Mouse (Mus musculus) heart, embryonic 11.5 days (tissue): ENCODE measurements around the gene Git1. TPM values are rescaled to one million over a fixed set of nuclear protein-coding genes. Genes with fewer than 3 reads are reported as not detected.

Experiments used
- ATAC-seq: fragments of 200-750 bp; cut with Nextera tagmentation; replicated peaks from 2 replicates; pipeline ENCODE4 v1.8.0; 2017; ENCODE audit warnings: moderate library complexity; ENCODE audit not compliant: insufficient number of reproducible peaks, low FRiP score, low TSS enrichment
- H3K27ac ChIP-seq: fragments of 300-500 bp; sonication (generic); 2 replicates; pipeline ENCODE4 v1.5.1; 2014; ENCODE audit warnings: mild to moderate bottlenecking, low read depth, low read length
- H3K27me3 ChIP-seq: fragments of 300-500 bp; sonication (generic); 2 replicates; pipeline ENCODE4 v1.6.1; 2014; ENCODE audit warnings: mild to moderate bottlenecking, low read length, mixed read lengths; ENCODE audit not compliant: control insufficient read depth, insufficient read depth
- H3K36me3 ChIP-seq: fragments of 300-500 bp; sonication (generic); 2 replicates; pipeline ENCODE4 v1.6.1; 2014; ENCODE audit warnings: mild to moderate bottlenecking, low read length, moderate library complexity, mixed read lengths; ENCODE audit not compliant: control insufficient read depth, insufficient read depth
- H3K4me1 ChIP-seq: fragments of 300-500 bp; sonication (generic); 2 replicates; pipeline ENCODE4 v1.6.1; 2014; ENCODE audit warnings: low read length; ENCODE audit not compliant: control insufficient read depth, insufficient read depth
- H3K4me2 ChIP-seq: fragments of 300-500 bp; sonication (generic); 2 replicates; pipeline ENCODE4 v1.6.1; 2014; ENCODE audit warnings: mild to moderate bottlenecking, moderate library complexity
- H3K4me3 ChIP-seq: fragments of 300-500 bp; sonication (generic); 2 replicates; pipeline ENCODE4 v1.5.1; 2014; ENCODE audit warnings: low read depth, low read length
- H3K9ac ChIP-seq: fragments of 300-500 bp; sonication (generic); 2 replicates; pipeline ENCODE4 v1.6.1; 2014; ENCODE audit warnings: mild to moderate bottlenecking, low read depth, low read length, moderate library complexity
- H3K9me3 ChIP-seq: fragments of 300-500 bp; sonication (generic); replicated peaks from 2 replicates; pipeline ENCODE4 v1.6.1; 2016; ENCODE audit warnings: low read length; ENCODE audit not compliant: control insufficient read depth
- WGBS: fragments of 180-500 bp; shearing (Covaris S2); extraction: QIAGEN DNeasy Blood & Tissue Kit; methylation state at CpG from one replicate; pipeline ENCODE4 v1.1.7; 2014; ENCODE audit not compliant: insufficient replicate concordance; 5-methylcytosine and 5-hydroxymethylcytosine counted together
- polyA plus RNA-seq: library from polyadenylated mRNA; unstranded; fragments of >200 nt; fragmentation: Nextera tagmentation; extraction: Ambion mirVana; gene quantifications from 2 replicates; pipeline ENCODE4 v1.2.1, GENCODE M21; 2014

The Git1 gene
- 13.3 and 15.1 TPM in 2 replicates for polyA plus RNA-seq

GRCm38 (mm10) chr11:77493512-77494343 is at the start of gene Git1:
Gene Git1 (plus strand): TSS chr11:77493562.
- Histone ChIP-seq H3K4me1 (peaks cover 62% of the 10 kb centered on the region), H3K9ac (peak within 1 kb of the TSS; percentile 89), H3K27me3 (peaks cover 2% of the 10 kb centered on the region; the same call in 1 of the 2 replicates), H3K4me3 (peak within 1 kb of the TSS; percentile 97), H3K9me3 (no peaks in the 10 kb centered on the region), H3K27ac (peak within 1 kb of the TSS; percentile 76), H3K36me3 (no peaks in the 10 kb centered on the region), H3K4me2 (peak within 1 kb of the TSS; percentile 85)
- no peak for ATAC-seq
- WGBS: 2% methylated on average over 54 of the region's 74 CpGs

- Histone ChIP-seq H3K36me3 (peaks cover 13% of the 10 kb centered on the region), H3K9ac (no peak overlapping the region), H3K4me3 (no peak overlapping the region), H3K9me3 (no peaks in the 10 kb centered on the region), H3K4me2 (no peak overlapping the region), H3K27me3 (no peaks in the 10 kb centered on the region), H3K4me1 (peaks cover 5% of the 10 kb centered on the region; the same call in 1 of the 2 replicates), H3K27ac (no peak overlapping the region)
- ATAC-seq: no peak
- 68% methylated on average over 2 of the region's 2 CpGs for WGBS
Measured at GRCm38 (mm10) chr11:77444939-77445338, 48.4 kb upstream of the Git1 start.

DNA sequence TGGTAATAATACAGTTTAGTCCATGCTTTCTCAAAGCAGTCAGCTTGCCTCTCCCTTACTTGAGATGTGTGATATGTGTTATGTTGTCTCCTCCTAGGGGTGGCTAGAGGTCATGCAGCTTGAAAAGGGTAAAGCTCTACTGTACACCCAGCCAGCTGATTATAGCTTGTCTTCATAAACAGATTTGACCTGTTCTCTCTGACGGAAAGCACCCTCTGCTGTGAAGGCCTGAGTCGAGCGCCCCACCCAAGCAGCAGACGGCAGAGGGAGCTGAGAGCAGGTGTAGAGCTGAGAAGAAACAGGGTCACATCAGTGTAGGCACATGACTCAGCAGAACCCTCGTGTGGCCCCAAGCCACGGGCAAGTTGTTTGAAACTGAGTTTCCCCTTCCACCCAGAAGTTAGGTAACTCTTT is 46.7 kb upstream of the Git1 start:
- Histone ChIP-seq H3K4me3 (no peak overlapping the region), H3K4me1 (peaks cover 5% of the 10 kb centered on the region; the same call in 1 of the 2 replicates), H3K4me2 (no peak overlapping the region), H3K36me3 (peaks cover 17% of the 10 kb centered on the region), H3K27me3 (no peaks in the 10 kb centered on the region), H3K27ac (no peak overlapping the region), H3K9ac (no peak overlapping the region), H3K9me3 (no peaks in the 10 kb centered on the region)
- ATAC-seq: no peak; the same call in 1 of the 2 replicates
- 28% methylated on average over 6 of the region's 6 CpGs for WGBS

GRCm38 (mm10) chr11:77449224-77449623 is 44.1 kb upstream of the Git1 start:
- no peaks in the 10 kb centered on the region for H3K27me3 ChIP-seq
- no peak overlapping the region for H3K9ac ChIP-seq
- no peak overlapping the region for H3K27ac ChIP-seq
- H3K4me3 ChIP-seq: no peak overlapping the region
- peaks cover 13% of the 10 kb centered on the region; the same call in 1 of the 2 replicates for H3K36me3 ChIP-seq
- H3K4me1 ChIP-seq: no peaks in the 10 kb centered on the region; the same call in 1 of the 2 replicates
- ATAC-seq: no peak
- H3K9me3 ChIP-seq: no peaks in the 10 kb centered on the region
- H3K4me2 ChIP-seq: no peak overlapping the region
- WGBS: 74% methylated on average over 7 of the region's 7 CpGs

GRCm38 (mm10) chr11:77451670-77452069 is 41.7 kb upstream of the Git1 start:
- Histone ChIP-seq H3K9me3 (no peaks in the 10 kb centered on the region), H3K27me3 (no peaks in the 10 kb centered on the region), H3K4me1 (no peaks in the 10 kb centered on the region), H3K4me2 (no peak overlapping the region), H3K27ac (no peak overlapping the region), H3K9ac (no peak overlapping the region), H3K36me3 (peaks cover 16% of the 10 kb centered on the region), H3K4me3 (no peak overlapping the region)
- ATAC-seq: no peak
- 90% methylated on average over 2 of the region's 2 CpGs for WGBS

DNA sequence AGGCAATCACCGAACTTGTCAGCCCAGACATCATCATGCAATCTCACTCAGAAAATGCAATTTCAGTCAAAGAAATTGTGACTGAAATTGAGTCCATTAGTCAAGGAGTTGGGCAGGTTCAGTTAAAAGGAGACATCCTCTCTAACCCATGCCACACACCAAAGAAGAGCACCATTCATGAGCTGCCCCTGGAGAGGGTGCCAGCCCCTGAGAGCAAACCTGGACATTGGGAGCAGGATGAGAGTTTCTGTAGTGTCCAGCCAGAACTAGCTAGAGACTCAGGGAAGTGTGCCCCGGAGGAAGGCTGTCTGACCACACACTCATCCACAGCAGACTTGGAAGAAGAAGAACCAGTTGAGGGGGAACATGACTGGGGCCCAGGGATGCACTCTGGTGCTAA is 40.0 kb upstream of the Git1 start:
- Histone ChIP-seq H3K4me3 (no peak overlapping the region), H3K27me3 (no peaks in the 10 kb centered on the region), H3K4me1 (no peaks in the 10 kb centered on the region), H3K9me3 (no peaks in the 10 kb centered on the region), H3K36me3 (peaks cover 16% of the 10 kb centered on the region), H3K27ac (no peak overlapping the region), H3K9ac (no peak overlapping the region), H3K4me2 (no peak overlapping the region)
- 88% methylated on average over 2 of the region's 2 CpGs for WGBS
- ATAC-seq: no peak

DNA sequence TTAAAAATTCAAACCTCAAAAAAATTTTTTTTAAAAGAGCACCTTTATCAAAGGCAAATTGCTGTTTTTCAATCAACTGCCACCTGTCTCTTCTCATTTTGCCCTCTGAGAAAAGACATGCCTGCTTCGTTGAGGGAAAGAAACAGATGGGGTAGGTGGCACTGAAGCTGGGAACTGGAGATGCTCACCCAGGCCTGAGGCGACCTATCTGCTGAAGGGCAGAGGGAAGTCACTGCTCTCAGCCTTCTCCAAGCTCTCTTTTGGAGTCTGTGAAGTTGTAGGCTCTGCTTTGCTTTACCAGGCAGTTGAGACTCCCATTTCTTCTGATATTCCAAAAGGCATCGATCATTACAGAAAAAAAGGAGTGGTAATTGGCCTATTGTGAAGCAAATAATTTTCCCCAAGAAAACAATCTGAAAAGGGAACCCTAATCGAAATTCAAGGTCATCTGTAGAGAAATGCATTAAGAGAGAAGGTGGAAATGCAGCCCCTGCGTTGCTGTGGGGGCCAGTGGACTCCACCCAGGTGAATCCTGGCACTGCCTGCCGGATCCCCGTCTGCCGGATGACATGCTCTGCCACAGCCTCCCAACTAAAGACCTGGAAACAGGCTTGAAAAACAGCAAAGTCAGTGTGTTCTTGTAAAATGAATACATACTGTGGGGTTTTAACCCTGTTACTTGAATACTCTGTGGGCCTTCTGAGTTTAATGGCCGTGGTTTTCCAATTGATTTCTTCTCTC is 37.4 kb upstream of the Git1 start:
- no peak for ATAC-seq
- no peak overlapping the region for H3K9ac ChIP-seq
- H3K4me2 ChIP-seq: no peak overlapping the region
- no peaks in the 10 kb centered on the region for H3K27me3 ChIP-seq
- no peak overlapping the region for H3K27ac ChIP-seq
- WGBS: 84% methylated on average over 9 of the region's 9 CpGs
- peaks cover 8% of the 10 kb centered on the region for H3K36me3 ChIP-seq
- no peaks in the 10 kb centered on the region for H3K9me3 ChIP-seq
- H3K4me3 ChIP-seq: no peak overlapping the region
- H3K4me1 ChIP-seq: no peaks in the 10 kb centered on the region

DNA sequence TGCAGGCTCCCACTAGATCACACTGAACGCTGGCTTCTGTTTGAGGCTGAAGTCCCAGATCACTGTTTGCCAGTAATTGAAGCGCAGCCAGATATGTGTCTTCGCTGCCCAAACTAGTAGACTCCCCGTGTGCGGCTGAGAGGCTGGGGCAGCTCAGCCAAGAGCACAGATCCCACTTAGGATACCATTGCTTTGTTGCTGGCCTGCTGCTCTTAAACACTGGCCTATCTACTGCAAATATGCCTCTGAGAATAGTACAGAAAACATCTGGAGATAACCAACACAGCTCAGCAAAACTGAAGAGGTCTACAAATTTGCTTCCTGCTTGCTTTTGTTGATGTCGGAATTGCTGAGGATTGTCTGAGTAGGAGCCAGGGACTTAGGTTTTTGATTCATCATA is 36.5 kb upstream of the Git1 start:
- Histone ChIP-seq H3K4me2 (no peak overlapping the region), H3K4me3 (no peak overlapping the region), H3K9me3 (no peaks in the 10 kb centered on the region), H3K27ac (no peak overlapping the region), H3K4me1 (0 out of 2 replicates have a peak, but pooled peaks cover 4% of the 10 kb centered on the region), H3K27me3 (no peaks in the 10 kb centered on the region), H3K9ac (no peak overlapping the region), H3K36me3 (peaks cover 5% of the 10 kb centered on the region)
- 57% methylated on average over 6 of the region's 6 CpGs for WGBS
- ATAC-seq: no peak
